Mouse (Mus musculus) thymus, postnatal 10 days (tissue): ENCODE measurements around the gene Btbd3.

Experiments
- DNase-seq, 2 experiments: peaks; one replicate each; pipeline ENCODE4 v3.0.0; 2021; ENCODE audit warnings: low spot score in 2 of 2

Btbd3 gene

DNA sequence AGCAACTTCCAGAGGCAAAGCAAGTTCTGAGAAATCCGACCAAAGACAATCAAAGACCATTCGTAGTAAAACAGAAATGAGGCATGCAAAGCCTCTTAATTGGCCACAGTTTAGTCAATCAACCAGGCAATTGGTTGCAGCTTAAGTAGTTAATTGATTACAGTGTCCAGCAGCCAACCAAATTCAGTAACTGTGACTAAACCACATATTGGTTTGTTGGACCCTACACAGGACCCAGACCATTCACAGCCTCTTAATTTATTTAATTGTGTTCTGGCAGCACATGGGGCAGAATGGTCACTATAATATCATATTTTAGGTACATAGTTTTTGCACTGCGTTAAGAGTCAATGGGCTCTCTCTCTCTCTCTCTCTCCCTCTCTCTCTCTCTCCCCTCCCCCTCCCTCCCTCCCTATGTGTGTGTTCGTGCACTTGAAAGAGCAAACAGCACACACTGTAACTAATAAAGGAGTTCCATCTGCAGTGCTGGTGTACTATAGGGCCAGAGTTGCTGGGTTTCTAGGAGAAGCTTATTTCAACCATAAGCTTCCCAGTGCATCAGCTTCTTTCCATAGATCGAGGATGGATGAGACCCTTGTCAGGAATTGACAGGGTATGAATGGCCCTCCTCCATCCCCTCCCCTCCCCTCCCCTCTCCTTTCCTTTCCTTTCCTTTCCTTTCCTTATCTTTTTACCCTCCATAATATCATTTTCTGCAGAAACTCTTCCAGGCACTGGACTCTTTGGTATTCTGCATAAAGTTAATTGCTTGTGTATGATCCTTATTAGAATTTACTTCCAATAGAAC, 275.0 kb downstream of the Btbd3 start:
- no peak for DNase-seq

DNA sequence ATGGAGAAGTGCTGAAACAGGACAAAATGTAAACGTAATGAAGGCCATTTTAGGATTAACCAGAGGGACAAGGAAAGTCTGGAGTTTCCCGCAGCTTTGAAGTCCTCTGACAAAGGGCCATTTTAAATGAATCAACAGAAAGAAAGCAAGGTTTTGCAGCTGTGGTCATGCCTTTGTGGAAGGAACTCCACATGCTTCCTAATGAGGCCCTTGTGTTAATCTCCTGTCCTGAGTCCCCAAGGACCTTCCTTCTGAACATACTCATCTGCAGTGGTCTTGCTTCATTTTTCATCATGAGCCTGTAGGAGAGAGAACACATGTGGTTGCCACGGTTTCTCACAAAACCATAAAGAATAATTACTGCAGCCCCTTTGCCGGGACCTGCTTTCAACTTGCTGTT, 275.6 kb downstream of the Btbd3 start:
- DNase-seq: no peak

DNA sequence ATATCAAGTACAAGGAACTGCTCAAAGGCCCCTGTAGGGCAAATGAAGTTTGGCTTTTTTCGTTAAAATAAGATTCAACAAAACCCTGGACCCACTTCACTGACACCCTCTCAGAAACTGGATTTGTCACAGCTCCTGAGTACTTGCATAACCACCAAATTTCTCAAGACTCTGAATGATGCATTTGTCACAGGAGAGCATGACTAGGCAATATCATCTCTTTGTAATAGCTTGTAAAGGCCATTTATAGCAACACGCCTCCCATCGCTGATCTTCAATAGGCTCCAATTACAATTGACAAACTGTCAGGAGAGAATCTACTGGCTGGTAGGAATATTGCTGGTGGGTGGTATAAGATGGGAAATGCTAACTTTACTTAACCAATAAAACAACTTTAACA, 283.3 kb downstream of the Btbd3 start:
- no peak for DNase-seq

DNA sequence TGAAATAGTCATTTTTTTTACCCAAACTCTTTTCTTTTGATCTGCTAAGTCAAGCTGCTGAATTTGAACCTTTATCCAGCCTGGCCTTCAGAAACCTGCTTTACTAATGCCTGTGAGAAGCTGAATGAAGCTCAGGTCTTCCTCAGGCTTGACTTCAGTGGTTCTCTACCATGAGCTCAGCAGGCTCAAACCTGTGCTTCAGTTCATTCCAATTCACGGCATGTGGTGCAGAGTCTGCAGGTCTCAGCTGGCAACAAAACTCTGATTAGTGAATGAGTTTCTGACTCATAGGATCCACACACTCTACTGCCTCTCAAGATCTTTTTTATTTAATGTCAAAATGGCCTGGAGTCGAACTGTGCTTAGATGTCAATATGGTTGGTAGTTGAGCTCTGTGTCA, 292.6 kb downstream of the Btbd3 start:
- no peak for DNase-seq

DNA sequence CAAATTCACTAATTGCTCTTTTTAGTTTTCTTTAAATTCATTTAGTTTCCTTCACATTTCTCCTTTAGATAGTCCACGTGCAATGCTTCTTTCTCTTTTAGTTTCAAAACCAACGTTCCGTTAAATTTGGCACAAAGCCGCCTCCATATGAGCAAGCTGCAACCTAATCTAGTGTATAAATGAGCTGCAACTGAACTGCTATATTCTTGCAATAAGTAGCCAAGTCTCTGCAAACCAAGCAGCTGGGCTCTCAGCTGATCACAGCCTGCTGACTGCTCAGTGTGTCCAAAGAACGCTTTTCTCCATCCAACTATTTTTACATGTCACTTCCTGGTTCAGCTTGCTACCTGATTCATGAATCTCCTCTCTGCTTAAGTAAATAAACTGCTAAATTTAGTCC, 295.2 kb downstream of the Btbd3 start:
- no peak for DNase-seq

DNA sequence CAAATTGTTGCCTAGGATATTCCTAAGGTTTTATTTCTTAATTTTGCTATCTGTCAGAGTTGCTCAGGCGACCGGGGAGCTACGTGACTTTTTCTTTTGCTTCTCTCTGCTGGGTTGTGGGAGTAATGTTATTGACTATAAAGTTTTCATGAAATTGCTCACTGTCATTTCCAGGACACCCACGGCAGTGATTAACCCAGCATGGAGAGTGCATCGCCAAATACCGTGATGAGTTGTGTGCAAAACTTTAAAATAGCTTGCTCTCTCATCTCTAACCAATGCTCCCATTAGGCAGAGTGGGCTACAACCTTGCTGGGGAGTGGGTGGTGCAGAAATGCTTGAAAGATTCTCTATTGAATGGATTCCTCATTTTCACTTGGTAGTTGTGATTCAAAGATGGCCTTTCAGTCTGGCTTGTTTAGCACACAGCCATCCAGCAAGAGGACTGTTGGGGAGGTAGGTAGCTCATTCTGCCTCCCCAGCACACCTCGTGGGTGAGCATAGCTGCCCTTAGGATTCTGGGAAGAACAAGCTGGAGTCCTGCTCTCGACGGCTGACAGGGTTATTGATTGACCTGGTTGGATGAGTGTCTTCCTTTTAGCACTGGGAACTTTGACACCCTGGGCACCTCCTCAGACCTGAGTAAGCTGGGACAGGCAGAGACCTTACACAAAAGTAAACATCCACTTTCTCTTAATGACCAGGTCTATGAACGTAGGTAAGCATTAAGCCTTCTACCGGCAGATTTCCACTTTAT, 298.9 kb downstream of the Btbd3 start:
- DNase-seq: no peak

DNA sequence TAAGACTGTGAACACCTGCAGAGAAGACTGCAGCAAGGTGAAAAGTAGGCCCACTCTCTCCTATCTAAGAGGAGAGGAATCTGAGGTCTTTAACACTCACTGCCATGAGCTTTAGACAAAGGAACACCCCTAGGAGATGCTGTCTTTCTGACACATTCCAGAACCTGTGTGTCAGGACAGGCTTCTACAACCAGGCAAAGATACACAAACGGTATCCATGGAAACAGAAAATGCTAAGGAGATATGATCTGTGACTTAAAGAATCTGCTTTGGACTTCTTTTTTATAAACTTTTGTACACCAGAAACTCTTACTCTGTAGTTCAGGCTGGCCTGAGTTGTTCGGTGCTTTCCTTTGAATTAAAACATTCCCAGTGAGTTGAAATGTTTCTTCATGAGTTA, 329.6 kb downstream of the Btbd3 start:
- no peak for DNase-seq

DNA sequence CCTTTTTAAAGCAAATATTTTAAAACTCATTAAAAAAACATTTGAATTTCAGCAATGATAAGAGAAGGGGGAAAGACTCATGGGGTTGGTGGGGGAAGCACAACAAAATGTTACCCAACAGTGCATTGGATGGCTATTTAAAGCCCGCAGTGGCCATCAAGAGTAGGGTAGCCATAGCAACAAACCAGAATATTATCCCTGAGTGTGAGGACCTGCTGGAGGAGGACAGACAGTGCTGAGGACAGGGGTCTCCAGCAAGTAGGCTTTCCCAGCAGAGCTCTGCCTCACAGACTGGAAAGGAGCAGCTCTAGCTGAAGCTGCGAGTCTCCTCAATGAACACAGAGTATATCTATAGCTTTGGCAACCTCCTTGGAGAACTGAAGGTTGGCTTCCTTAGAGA, 331.0 kb downstream of the Btbd3 start:
- no peak for DNase-seq

DNA sequence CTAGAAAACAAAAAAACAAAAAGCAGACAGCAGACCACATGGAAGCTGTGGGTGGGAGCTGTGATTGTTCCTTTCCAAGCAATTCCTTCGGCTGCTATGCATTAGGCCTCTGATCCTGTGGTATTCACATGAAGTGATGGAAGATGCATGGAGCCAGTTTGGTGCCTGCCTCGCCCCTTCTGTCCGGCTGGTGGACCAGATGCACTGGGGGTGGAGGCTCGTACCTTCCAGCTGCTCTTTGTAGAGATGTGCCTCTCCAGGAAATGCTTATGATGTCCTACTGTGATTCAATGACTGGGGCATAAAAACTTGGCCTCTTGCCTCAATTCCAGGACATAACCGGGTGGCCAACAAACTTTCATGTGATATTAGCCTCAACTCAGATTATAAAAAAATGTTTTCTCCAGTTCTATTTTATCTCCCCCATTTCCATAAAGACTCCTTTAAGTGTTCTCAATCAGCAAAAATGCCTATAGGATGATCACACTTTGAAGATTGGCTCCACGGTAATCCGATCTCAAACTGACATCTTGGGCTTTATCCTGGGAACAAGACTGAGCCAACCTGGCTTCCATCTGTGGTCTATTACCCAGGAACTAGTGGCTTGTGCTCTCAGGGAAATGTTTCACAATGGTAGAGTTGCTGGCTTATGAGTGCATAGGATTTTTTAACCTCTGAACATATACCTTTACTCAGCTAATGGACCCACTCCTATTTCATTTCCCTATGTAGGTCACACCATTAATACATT, 331.6 kb downstream of the Btbd3 start:
- no peak for DNase-seq

DNA sequence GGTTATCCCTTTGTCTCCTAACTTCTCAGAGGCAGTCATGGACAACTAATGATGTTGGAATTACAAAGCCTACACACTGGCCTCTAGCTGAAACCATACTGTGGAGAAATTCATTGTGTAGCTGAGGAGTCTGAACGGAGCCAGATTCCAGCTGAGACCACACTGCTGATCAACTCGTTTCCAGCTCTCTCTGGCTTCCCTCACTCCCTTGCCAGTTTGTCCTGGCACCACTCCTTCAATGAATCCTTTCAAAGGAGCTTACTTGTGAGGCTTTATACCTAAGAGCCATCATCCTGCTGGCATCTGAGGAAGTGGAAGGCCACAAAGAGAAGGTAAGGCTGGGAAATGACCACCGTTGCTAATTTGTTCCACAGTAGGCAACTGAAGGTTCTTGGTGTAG, 332.7 kb downstream of the Btbd3 start:
- no peak for DNase-seq

DNA sequence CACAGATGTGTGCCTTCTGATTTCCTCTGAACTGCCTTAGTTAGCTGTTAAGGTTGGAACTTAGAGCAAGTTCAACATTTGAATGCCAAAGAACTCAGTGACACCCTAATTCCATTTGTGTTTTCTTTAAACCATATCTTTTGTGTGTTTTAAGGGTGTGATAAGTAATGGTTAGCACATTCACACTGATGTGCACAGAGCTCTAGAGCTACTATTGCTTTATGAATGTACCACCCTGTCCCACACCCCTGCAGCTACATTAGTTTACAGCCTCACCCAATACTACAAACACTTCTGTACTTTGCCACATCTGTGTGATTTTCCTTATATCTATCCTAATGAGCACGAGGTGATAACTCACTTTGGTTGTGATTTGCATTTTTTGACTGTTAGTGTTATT, 333.9 kb downstream of the Btbd3 start:
- DNase-seq: no peak

DNA sequence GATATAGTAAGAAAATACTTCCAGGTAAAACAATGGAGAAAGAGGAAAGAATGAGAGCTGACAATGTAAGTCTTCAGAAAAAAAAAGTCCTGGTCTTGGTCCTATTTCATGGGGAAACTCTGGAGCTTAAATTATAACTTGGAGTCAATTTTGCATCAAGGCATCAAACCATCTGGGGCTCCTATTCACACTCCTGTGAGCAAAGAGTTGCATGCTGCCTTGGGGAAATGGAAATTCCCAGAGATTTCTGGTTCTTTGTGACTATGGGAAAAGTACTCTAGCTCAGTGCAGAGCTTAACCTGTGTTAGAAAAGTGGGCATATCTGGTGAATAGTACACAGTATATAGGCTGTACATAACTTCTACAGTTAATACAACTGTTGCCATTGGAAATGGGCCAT, 356.0 kb downstream of the Btbd3 start:
- DNase-seq: no peak

DNA sequence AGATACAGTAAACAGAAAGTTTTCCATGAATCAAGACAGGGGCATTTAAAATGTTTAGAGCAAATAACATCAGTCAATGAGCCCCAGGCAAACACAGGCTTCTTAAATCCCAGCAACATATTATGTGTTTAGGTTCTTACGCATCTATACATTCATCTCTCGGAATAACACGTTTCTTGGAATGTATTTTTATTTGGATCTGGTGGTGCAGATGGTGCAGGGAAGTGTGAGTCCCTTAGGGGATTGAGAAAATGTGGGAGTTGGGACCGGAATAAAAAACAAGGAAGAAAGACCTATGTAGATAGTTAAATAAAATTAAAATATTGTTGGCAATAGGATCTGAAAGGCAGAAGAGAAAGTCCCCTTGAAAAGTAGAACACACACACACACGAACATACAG, 361.1 kb downstream of the Btbd3 start:
- no peak for DNase-seq
